Mouse (Mus musculus) G1E (cell line): ENCODE data around the gene Rpain.

Source experiments
- CTCF ChIP-seq: IDR thresholded peaks from 2 replicates; pipeline ENCODE4 v1.5.1; 2012; ENCODE audit warnings: low read depth, low read length, inconsistent platforms, mixed read lengths
- GATA1 ChIP-seq: IDR thresholded peaks from 2 replicates; pipeline ENCODE4 v1.6.1; 2012; ENCODE audit warnings: borderline replicate concordance, low read length, inconsistent platforms, mixed read lengths

- TF ChIP-seq GATA1 (no peak), CTCF (no peak)
These were observed 27.4 kb upstream of the Rpain start for GRCm38 (mm10) chr11:70942596-70942995.
